Mouse (Mus musculus) stomach, embryonic 16.5 days (tissue): Measurements from ENCODE around the gene Ube2d3. TPM values are rescaled to one million over a fixed set of nuclear protein-coding genes. Genes with fewer than 3 reads are reported as not detected.
"Not testable (repeated sequence)": the region's sequence is repeated elsewhere in the genome, so short reads cannot be mapped to it uniquely, and the experiment has no call there.

Experiments used
- ATAC-seq: fragments of 200-750 bp; cut with Nextera tagmentation; 2 replicates; pipeline ENCODE4 v1.8.0; 2017; ENCODE audit warnings: moderate number of reproducible peaks, moderate TSS enrichment; ENCODE audit not compliant: insufficient read depth, low FRiP score
- H3K27ac ChIP-seq: fragments of 300-500 bp; sonication (generic); 2 replicates; pipeline ENCODE4 v1.5.1; 2014; ENCODE audit warnings: low read length
- H3K27me3 ChIP-seq: fragments of 300-500 bp; sonication (generic); 2 replicates; pipeline ENCODE4 v1.6.1; 2014; ENCODE audit warnings: low read length, control low read depth, mixed read lengths; ENCODE audit not compliant: control insufficient read depth, insufficient read depth
- H3K36me3 ChIP-seq: fragments of 300-500 bp; sonication (generic); 2 replicates; pipeline ENCODE4 v1.6.1; 2014; ENCODE audit warnings: low read length; ENCODE audit not compliant: control insufficient read depth, insufficient read depth
- H3K4me1 ChIP-seq: fragments of 300-500 bp; sonication (generic); 2 replicates; pipeline ENCODE4 v1.6.1; 2014; ENCODE audit warnings: low read length, control low read depth, mixed read lengths; ENCODE audit not compliant: control insufficient read depth, insufficient read depth
- H3K4me2 ChIP-seq: fragments of 300-500 bp; sonication (generic); 2 replicates; pipeline ENCODE4 v1.6.1; 2014; ENCODE audit warnings: low read depth, low read length, mixed read lengths
- H3K4me3 ChIP-seq: fragments of 300-500 bp; sonication (generic); replicated peaks from 2 replicates; pipeline ENCODE4 v1.5.1; 2014; ENCODE audit warnings: mild to moderate bottlenecking, low read length
- H3K9ac ChIP-seq: fragments of 300-500 bp; sonication (generic); 2 replicates; pipeline ENCODE4 v1.6.1; 2014; ENCODE audit warnings: low read length
- H3K9me3 ChIP-seq: fragments of 300-500 bp; sonication (generic); replicated peaks from 2 replicates; pipeline ENCODE4 v1.6.1; 2016; ENCODE audit warnings: low read length, control low read depth; ENCODE audit not compliant: control insufficient read depth
- WGBS: fragments of 180-500 bp; shearing (Covaris S2); extraction: QIAGEN DNeasy Blood & Tissue Kit; methylation state at CpG from one replicate; pipeline ENCODE4 v1.1.7; 2014; 5-methylcytosine and 5-hydroxymethylcytosine counted together
- polyA plus RNA-seq: library from polyadenylated mRNA; unstranded; fragments of >200 nt; fragmentation: Nextera tagmentation; extraction: Ambion mirVana; gene quantifications from 2 replicates; pipeline ENCODE4 v1.2.1, GENCODE M21; 2015

Gene Ube2d3
- polyA plus RNA-seq, 1 experiment from 2014 or later = 465 TPM

DNA sequence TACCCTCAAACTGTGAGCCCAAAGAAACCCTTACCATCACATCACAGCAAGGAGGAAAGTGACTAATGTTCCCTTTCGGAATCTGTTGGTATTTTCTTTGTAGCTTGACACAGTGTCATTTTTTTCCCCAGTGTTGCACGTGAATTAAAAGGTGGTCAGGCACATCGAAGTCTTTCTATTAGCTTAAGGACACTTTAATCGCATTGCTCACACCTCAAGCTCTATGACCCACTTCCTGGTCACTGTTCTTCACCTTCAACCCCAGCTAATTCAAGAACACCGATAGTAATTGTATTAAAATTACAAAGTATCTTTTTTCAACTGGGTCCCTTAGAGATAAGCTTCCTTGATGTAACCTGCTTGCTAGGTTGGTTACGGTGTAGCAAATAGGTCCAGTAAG lies 42.8 kb downstream of the Ube2d3 start:
- Histone ChIP-seq H3K27ac (no peak overlapping the region), H3K4me3 (no peak overlapping the region), H3K4me2 (no peak overlapping the region), H3K9me3 (no peaks in the 10 kb centered on the region), H3K36me3 (no peaks in the 10 kb centered on the region), H3K4me1 (no peaks in the 10 kb centered on the region; the same call in 1 of the 2 replicates), H3K27me3 (no peaks in the 10 kb centered on the region), H3K9ac (no peak overlapping the region)
- 84% methylated on average over 6 of the region's 6 CpGs for WGBS
- no peak for ATAC-seq

DNA sequence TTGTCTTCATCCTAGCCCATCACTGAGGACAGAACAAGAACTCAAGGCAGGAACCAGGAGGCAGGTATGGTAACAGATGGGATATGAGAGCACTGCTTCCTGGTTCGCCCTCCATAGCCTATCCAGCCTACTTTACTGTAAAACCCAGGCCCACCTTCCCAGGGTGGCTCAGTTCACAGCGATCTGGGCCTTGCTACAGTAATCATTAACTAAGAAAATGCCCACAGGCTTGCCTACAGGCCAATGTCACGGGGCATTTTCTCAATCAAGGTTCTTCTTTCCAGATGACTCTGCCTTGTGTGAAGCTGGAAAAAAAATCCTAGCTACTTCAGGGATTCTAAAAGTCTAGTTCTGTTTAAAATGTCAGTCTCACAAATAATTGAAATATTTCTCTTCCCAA lies 43.7 kb downstream of the Ube2d3 start:
- Histone ChIP-seq H3K27ac (no peak overlapping the region), H3K36me3 (no peaks in the 10 kb centered on the region), H3K4me1 (no peaks in the 10 kb centered on the region; the same call in 1 of the 2 replicates), H3K4me3 (no peak overlapping the region), H3K27me3 (no peaks in the 10 kb centered on the region), H3K9me3 (no peaks in the 10 kb centered on the region), H3K4me2 (no peak overlapping the region), H3K9ac (no peak overlapping the region)
- ATAC-seq = no peak
- 71% methylated on average over 3 of the region's 3 CpGs for WGBS

GRCm38 (mm10) chr3:135484650-135485049 lies 46.7 kb downstream of the Ube2d3 start:
- H3K9me3 ChIP-seq, H3K9ac ChIP-seq, H3K27me3 ChIP-seq, H3K36me3 ChIP-seq, H3K4me1 ChIP-seq, ATAC-seq, H3K27ac ChIP-seq: not testable (repeated sequence)
- peak overlapping the region; percentile 67; the same call in 1 of the 2 replicates for H3K4me2 ChIP-seq
- peak overlapping the region; percentile 81; the same call in 1 of the 2 replicates for H3K4me3 ChIP-seq
- 86% methylated on average over 15 of the region's 15 CpGs for WGBS

- Histone ChIP-seq H3K27ac (no peak within 1 kb of the TSS), H3K4me1 (no peaks in the 10 kb centered on the region; the same call in 1 of the 2 replicates), H3K9me3 (no peaks in the 10 kb centered on the region), H3K4me2 (peak within 1 kb of the TSS; percentile 67), H3K4me3 (peak within 1 kb of the TSS; percentile 81), H3K27me3 (no peaks in the 10 kb centered on the region), H3K9ac (peak within 1 kb of the TSS; percentile 81), H3K36me3 (no peaks in the 10 kb centered on the region)
- peak; percentile 93 for ATAC-seq
- 3% methylated on average over 48 of the region's 48 CpGs for WGBS
Measured at GRCm38 (mm10) chr3:135485128-135485899, 47.4 kb downstream of the Ube2d3 start, which contains the start of gene Manba. TSS of gene Manba (plus strand) at chr3:135485611.

DNA sequence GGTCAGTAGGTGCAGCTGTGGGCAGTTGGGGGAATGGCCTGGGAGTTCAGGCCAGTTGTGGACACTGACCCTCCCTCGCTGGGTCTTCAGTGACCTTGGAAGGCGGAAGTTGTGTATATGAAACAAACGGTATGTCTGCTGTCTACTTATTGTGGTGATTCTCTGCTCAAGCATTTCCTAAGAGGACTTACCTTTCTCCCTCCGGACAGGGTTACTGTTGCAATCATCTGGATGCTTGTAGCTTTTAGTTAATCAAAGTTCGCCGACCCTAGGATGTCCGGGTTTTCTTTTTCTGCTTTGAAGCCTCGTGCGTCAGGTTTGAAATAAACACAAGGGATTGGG lies 47.9 kb downstream of the Ube2d3 start:
- Histone ChIP-seq H3K27me3 (no peaks in the 10 kb centered on the region), H3K36me3 (no peaks in the 10 kb centered on the region), H3K4me3 (peak overlapping the region; percentile 81), H3K4me2 (peak overlapping the region; percentile 67), H3K4me1 (no peaks in the 10 kb centered on the region; the same call in 1 of the 2 replicates), H3K9ac (peak overlapping the region; percentile 81), H3K27ac (no peak overlapping the region), H3K9me3 (no peaks in the 10 kb centered on the region)
- ATAC-seq = no peak
- 9% methylated on average over 9 of the region's 9 CpGs for WGBS

DNA sequence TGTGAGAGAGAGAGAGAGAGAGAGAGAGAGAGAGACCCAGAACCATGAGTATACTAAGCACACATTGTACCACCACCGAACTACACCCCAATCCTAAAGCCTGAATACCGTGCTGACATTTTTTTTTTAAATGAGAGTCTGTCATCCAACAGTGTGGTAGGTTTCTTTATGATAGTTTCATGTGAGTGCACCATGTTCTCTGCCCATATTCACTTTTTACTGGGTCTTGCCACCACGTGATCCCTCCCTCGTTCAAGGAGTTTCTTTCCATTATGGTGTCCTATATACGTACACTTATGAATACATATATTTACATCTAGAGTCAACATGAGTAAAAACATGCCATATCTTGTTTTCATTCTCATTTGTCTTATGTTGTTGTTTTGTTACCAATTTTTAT lies 48.4 kb downstream of the Ube2d3 start:
- Histone ChIP-seq H3K27ac (no peak overlapping the region), H3K4me3 (peak overlapping the region; percentile 81), H3K4me1 (no peaks in the 10 kb centered on the region; the same call in 1 of the 2 replicates), H3K9ac (0 out of 2 replicates have a peak overlapping the region, but pooled peaks have one; percentile 81), H3K4me2 (peak overlapping the region; percentile 67), H3K36me3 (no peaks in the 10 kb centered on the region), H3K27me3 (no peaks in the 10 kb centered on the region), H3K9me3 (no peaks in the 10 kb centered on the region)
- WGBS = 72% methylated on average over 5 of the region's 5 CpGs
- ATAC-seq = no peak

DNA sequence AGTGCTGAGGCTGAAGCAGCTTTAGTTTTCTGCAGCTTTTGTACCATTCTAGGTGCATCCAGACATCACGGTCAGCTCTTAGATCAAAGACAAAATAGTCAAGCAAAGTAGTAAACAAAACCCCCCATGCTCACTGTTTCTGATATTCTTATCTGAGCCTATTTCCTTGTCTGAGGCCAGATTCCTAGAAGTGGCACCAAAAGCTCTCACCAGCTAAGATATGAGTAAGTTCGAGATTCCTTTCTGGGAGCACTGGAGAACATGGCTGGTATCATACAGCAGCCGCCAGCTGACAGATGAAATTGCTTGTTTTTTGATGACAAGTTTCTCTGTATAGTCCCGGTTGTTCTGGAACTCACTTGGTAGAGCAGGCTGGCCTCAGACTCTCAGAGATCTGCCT lies 49.9 kb downstream of the Ube2d3 start:
- no peak for ATAC-seq

DNA sequence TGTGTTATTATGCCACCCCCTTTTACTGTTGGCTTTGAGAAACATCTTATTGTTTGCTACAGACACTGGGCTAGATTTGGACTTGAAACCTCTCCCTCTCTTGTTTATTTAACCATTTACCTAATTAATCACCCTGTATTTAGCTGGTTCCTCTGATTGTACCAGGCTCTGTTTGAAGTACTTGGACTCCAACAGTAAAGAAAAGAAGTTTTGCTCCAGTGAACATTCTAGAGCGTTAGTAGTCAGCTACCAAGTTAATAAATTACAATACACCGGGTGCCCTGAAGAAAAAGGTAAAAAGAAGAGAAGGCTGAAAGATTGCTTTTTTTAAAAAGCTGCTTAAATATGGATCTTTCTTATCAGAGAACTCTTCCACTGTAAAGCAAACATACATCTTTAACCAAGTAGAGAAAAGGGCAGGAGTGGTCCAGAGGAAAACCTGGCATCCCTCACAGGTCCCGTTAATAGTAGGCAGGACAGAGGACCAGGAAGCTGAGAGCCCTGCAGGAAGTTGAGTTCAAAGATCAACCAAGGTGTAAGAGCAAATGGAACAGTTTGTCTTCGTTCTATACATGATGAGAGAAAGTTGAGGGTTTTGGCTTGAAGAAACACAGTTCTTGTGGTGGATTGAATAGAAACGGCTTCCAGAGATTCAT lies 52.0 kb downstream of the Ube2d3 start:
- no peaks in the 10 kb centered on the region for H3K9me3 ChIP-seq
- H3K27ac ChIP-seq = no peak overlapping the region
- H3K36me3 ChIP-seq = no peaks in the 10 kb centered on the region
- no peak overlapping the region for H3K9ac ChIP-seq
- no peak for ATAC-seq
- H3K27me3 ChIP-seq = no peaks in the 10 kb centered on the region
- H3K4me1 ChIP-seq = no peaks in the 10 kb centered on the region; the same call in 1 of the 2 replicates
- H3K4me3 ChIP-seq = no peak overlapping the region
- H3K4me2 ChIP-seq = no peak overlapping the region
- 61% methylated on average over 5 of the region's 5 CpGs for WGBS

More for the DNA sequence above, 49.9 kb downstream of the Ube2d3 start:
- 84% methylated on average over 4 of the region's 4 CpGs for WGBS
- H3K4me1 ChIP-seq = no peaks in the 10 kb centered on the region; the same call in 1 of the 2 replicates
- H3K27me3 ChIP-seq = no peaks in the 10 kb centered on the region
- H3K9ac ChIP-seq = no peak overlapping the region
- H3K4me3 ChIP-seq = no peak overlapping the region
- H3K36me3 ChIP-seq = no peaks in the 10 kb centered on the region
- no peak overlapping the region for H3K4me2 ChIP-seq
- H3K27ac ChIP-seq = no peak overlapping the region
- H3K9me3 ChIP-seq = no peaks in the 10 kb centered on the region

GRCm38 (mm10) chr3:135491102-135491501 lies 53.2 kb downstream of the Ube2d3 start:
- H3K4me3 ChIP-seq = no peak overlapping the region
- 70% methylated on average over 6 of the region's 6 CpGs for WGBS
- H3K36me3 ChIP-seq = no peaks in the 10 kb centered on the region
- H3K9me3 ChIP-seq = no peaks in the 10 kb centered on the region
- no peak overlapping the region for H3K9ac ChIP-seq
- H3K4me2 ChIP-seq = no peak overlapping the region
- no peak overlapping the region for H3K27ac ChIP-seq
- no peaks in the 10 kb centered on the region for H3K27me3 ChIP-seq
- no peaks in the 10 kb centered on the region for H3K4me1 ChIP-seq
- peak; percentile 47; the same call in 1 of the 2 replicates for ATAC-seq
